Mouse (Mus musculus): ENCODE results near the gene Sox4. TPM values are rescaled to one million over a fixed set of nuclear protein-coding genes. Genes with fewer than 3 reads are reported as not detected.

The Sox4 gene
- polyA plus RNA-seq, 1 experiment from 2014 or later = 95.7 TPM

DNA sequence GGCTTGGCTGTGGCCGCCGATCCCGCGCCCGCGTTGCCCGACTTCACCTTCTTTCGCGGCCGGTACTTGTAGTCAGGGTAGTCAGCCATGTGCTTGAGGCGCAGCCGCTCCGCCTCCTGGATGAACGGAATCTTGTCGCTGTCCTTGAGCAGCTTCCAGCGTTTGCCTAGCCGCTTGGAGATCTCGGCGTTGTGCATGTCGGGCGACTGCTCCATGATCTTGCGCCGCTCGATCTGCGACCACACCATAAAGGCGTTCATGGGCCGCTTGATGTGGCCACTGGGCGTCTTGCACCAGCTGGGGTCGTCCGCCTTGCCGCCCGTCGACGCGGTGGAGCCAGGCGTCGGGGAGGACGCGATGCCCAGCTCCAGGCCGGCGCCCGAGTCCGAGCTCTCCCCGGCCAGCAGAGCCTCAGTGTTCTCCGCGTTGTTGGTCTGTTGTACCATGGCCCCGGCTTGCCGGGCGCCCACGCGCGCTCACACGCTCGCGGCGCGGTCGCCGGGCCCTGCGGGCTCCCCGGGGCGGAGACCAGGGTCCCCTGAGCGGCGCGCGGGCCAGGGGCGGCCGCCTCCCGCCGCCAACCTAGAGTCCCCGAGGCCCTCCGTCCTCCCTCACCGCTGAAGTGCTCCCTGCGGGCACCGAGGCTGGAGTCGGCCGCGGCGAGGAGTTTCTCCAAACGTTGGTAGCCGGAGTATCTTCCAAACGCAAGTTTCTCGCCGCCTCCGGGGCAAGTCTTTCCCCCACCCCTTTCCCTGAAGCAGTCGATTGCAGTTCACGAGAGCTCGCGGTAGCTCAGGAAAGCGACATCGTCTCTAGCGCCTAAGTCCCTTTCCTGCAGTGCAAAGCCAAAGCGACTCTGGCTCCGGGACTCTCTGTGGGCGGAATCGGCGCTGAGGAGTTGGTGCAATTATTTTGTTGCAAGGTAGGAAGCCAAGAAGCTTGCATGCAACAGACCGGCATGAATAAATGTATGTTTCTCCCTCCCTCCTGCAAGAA is 639 bp downstream of the Sox4 start:
- Histone ChIP-seq H3K4me3 (peak overlapping the region; percentile 99), H3K9me3 (no peaks in the 10 kb centered on the region), H3K36me3 (peaks cover 14% of the 10 kb centered on the region), H3K4me1 (replicated peaks) (peaks cover 26% of the 10 kb centered on the region), H3K27ac (peak overlapping the region; percentile 100), H3K27me3 (ENCODE audit: insufficient read depth, poor library complexity, severe bottlenecking) (no peaks in the 10 kb centered on the region)
- no peak for DNase-seq (ENCODE audit: low spot score)
- under 1% methylated on average over 98 of the region's 98 CpGs for WGBS

DNA sequence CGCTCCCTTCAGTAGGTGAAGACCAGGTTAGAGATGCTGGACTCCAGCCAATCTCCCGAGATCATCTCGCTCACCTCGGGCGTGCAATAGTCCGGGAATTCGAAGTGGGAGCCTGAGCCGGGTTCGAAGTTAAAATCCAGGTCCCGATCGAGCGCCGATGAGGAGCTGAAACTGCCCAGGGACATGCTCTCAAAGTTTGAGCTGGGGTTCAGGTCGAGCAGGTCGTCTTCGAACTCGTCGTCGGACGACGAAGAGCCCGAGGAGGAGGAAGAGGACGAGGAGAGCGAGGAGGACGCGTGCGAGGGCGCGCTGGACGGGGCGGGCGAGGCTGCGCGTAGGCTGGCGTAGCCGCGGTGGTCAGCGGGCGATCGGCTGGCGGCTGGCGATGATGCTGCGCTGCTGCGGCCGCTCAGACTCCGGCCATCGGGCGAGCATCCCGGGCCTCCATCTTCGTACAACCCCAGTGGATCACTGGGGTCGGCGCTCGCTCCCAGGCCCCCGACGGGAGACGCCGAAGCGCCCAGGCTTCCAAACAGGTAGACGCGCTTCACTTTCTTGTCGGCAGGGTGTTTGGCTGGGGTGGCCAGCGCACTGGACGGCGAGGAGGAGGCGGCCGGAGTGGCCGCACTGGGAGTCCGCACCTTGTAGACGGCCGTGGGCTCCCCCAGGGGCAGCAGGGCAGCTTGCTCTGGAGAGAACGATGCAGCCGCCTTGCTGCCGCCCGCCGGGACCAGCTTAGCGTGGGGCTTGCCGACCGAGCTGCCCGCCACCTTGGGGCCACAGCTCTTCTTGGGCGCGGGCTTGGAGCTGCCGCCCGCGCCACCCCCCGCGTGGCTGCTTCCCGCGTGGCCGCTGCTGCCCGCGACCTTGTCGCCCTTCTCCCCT is 1.6 kb downstream of the Sox4 start:
- whole genome bisulfite sequencing = under 1% methylated on average over 92 of the region's 92 CpGs
- peak overlapping the region; percentile 99 for H3K4me3 ChIP-seq
- peaks cover 14% of the 10 kb centered on the region for H3K36me3 ChIP-seq
- DNase-seq (ENCODE audit: low spot score) = peak; percentile 65
- H3K9me3 ChIP-seq = no peaks in the 10 kb centered on the region
- no peaks in the 10 kb centered on the region for H3K27me3 ChIP-seq (ENCODE audit: insufficient read depth, poor library complexity, severe bottlenecking)
- peaks cover 27% of the 10 kb centered on the region for H3K4me1 ChIP-seq (replicated peaks)
- H3K27ac ChIP-seq = peak overlapping the region; percentile 100

DNA sequence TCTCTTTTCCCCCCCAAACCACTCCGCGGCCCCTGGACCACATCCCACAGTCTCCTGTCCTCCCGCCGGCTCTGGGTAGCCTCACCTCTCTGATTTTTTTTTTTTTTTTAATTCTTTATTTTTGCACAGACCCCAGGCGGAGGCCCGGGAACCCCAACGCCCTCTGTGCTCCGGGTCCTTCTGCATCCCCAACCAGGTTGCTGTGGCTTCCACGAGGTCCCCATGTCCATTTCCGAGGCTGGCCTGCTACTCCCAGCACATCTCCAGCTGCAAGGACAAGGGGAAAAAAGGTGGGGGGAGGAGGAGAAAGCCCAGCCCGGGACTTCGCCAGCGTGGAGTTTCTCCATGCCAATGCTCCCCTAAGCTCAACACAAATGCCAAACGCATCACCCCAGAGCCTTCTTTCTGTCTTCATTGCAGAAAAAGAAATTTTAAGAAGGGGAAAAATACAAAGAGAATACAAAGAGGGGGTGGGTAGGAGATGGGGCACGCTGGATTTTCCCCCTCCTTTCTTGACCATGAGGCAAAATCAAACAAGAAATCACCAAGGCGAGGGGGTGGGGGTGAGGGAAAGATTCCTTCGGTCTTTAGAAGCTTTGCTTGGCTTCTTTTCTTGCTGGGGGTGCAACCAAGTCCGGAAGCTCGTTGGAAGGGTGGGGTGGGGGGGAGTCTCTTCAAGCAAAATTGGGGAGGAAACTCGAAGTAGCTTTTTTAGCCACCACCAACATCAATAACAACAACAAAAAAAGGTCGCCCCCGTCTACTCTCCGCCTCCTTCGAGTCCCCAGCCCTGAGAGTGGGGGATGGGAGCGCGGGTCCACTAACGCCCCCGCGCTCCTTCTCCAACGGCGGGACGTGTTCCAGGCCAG is 2.7 kb downstream of the Sox4 start:
- peak; percentile 80 for DNase-seq (ENCODE audit: low spot score)
- Histone ChIP-seq H3K36me3 (peaks cover 14% of the 10 kb centered on the region), H3K27me3 (ENCODE audit: insufficient read depth, poor library complexity, severe bottlenecking) (no peaks in the 10 kb centered on the region), H3K9me3 (no peaks in the 10 kb centered on the region), H3K4me1 (replicated peaks) (peaks cover 32% of the 10 kb centered on the region), H3K4me3 (peak overlapping the region; percentile 99), H3K27ac (peak overlapping the region; percentile 100)
- WGBS = under 1% methylated on average over 32 of the region's 32 CpGs

- Histone ChIP-seq H3K4me1 (replicated peaks) (peaks cover 32% of the 10 kb centered on the region), H3K27me3 (ENCODE audit: insufficient read depth, poor library complexity, severe bottlenecking) (no peaks in the 10 kb centered on the region), H3K36me3 (peaks cover 20% of the 10 kb centered on the region), H3K4me3 (peak overlapping the region; percentile 99), H3K9me3 (0 out of 2 replicates have a peak, but pooled peaks cover 2% of the 10 kb centered on the region), H3K27ac (peak overlapping the region; percentile 100)
- under 1% methylated on average over 9 of the region's 9 CpGs for WGBS
- DNase-seq (ENCODE audit: low spot score) = no peak
Observed at GRCm38 (mm10) chr13:28950266-28950622, 3.3 kb downstream of the Sox4 start.

DNA sequence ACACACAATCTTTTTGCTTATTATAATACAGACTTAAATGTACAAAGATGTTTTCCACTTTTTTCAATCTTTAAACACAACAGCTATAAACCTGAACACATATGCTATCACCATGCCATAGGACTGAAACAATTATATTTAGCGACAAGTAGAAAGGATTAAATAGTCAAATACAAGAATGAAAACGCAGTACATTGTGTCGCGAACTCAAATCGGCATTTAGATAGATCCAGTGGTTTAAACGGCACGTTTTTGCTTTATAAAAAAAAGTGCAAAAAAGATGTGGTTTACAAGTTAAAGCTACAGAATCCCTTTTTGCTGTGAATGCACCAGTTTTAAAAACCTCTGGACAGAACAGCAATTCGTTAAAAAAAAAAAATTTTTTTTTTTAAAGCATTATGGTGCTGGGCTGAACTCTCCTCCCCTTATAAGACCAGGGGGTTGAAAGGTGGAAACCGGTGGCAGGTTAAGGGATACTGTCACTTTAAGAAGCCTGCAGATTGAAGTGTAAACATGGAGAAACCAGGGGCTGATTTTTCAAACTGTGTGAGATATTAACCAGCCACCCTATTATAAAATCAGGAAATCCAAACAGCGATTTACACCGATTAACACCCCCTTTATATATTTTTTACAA is 4.1 kb downstream of the Sox4 start:
- Histone ChIP-seq H3K27ac (peak overlapping the region; percentile 100), H3K9me3 (0 out of 2 replicates have a peak, but pooled peaks cover 4% of the 10 kb centered on the region), H3K27me3 (ENCODE audit: insufficient read depth, poor library complexity, severe bottlenecking) (no peaks in the 10 kb centered on the region), H3K4me3 (peak overlapping the region; percentile 99), H3K4me1 (replicated peaks) (peaks cover 27% of the 10 kb centered on the region), H3K36me3 (peaks cover 22% of the 10 kb centered on the region)
- 17% methylated on average over 11 of the region's 11 CpGs for WGBS
- DNase-seq (ENCODE audit: low spot score) = no peak

DNA sequence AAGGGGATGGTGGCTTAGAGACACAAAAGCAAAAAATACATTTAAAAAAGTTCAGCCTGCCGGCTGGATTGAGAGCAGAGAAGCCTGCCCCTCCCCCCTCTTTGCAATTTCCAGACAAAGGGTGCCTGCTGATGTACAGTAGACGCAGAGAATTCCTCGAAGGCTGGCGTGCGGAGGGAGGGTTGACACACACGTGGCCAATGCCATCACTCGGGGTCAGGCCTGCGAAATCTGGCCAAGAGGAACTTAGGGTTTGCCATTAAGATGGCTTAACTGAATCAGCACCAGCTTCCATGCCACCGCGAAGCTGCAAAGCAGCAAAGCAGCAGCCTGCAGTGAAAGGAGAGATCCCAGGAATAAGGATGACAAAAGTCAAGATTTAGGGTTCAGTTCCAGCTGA is 5.0 kb downstream of the Sox4 start:
- 3% methylated on average over 10 of the region's 10 CpGs for WGBS

GRCm38 (mm10) chr13:28947740-28948441 is 5.6 kb downstream of the Sox4 start:
- Histone ChIP-seq H3K4me3 (peak overlapping the region; percentile 99), H3K27me3 (ENCODE audit: insufficient read depth, poor library complexity, severe bottlenecking) (no peaks in the 10 kb centered on the region), H3K4me1 (replicated peaks) (peaks cover 24% of the 10 kb centered on the region), H3K27ac (peak overlapping the region; percentile 100), H3K36me3 (peaks cover 22% of the 10 kb centered on the region), H3K9me3 (0 out of 2 replicates have a peak, but pooled peaks cover 4% of the 10 kb centered on the region)
- 30% methylated on average over 7 of the region's 7 CpGs for WGBS
- DNase-seq (ENCODE audit: low spot score) = peak; percentile 41

More for the DNA sequence above, 5.0 kb downstream of the Sox4 start:
- Histone ChIP-seq H3K27ac (peak overlapping the region; percentile 100), H3K9me3 (0 out of 2 replicates have a peak, but pooled peaks cover 4% of the 10 kb centered on the region), H3K4me1 (replicated peaks) (peaks cover 24% of the 10 kb centered on the region), H3K36me3 (peaks cover 22% of the 10 kb centered on the region), H3K4me3 (peak overlapping the region; percentile 99), H3K27me3 (ENCODE audit: insufficient read depth, poor library complexity, severe bottlenecking) (no peaks in the 10 kb centered on the region)
- DNase-seq (ENCODE audit: low spot score) = peak; percentile 68

- Histone ChIP-seq H3K27ac (peak overlapping the region; percentile 100; the same call in 1 of the 2 replicates), H3K4me3 (no peak overlapping the region), H3K9me3 (0 out of 2 replicates have a peak, but pooled peaks cover 4% of the 10 kb centered on the region), H3K36me3 (peaks cover 19% of the 10 kb centered on the region), H3K27me3 (ENCODE audit: insufficient read depth, poor library complexity, severe bottlenecking) (no peaks in the 10 kb centered on the region), H3K4me1 (replicated peaks) (peaks cover 37% of the 10 kb centered on the region)
- 52% methylated on average over 8 of the region's 8 CpGs for WGBS
- DNase-seq (ENCODE audit: low spot score) = peak; percentile 20
Observed at GRCm38 (mm10) chr13:28946565-28947135, 6.9 kb downstream of the Sox4 start.

DNA sequence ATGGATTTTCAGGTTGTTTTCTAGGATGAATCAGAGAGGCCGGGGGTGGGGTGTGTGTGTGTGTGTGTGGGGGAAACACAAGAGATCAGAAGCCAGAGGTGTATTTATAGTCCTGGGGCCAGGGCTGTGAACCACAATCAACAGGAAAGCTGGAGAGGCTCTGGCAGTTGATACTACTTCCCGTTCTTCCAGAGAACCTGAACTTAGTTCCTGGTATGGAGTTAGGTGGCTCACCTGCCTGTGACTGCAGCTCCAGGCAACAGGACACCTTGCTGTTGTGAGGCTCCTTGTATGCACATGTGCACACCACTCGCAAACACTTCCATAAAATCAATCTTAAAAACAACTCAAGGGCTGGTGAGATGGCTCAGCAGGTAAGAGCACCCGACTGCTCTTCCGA is 7.8 kb downstream of the Sox4 start:
- peaks cover 37% of the 10 kb centered on the region for H3K4me1 ChIP-seq (replicated peaks)
- 95% methylated on average over 5 of the region's 5 CpGs for WGBS
- H3K9me3 ChIP-seq = 0 out of 2 replicates have a peak, but pooled peaks cover 4% of the 10 kb centered on the region
- DNase-seq (ENCODE audit: low spot score) = no peak
- no peaks in the 10 kb centered on the region for H3K27me3 ChIP-seq (ENCODE audit: insufficient read depth, poor library complexity, severe bottlenecking)
- H3K36me3 ChIP-seq = peaks cover 17% of the 10 kb centered on the region
- no peak overlapping the region for H3K27ac ChIP-seq
- no peak overlapping the region for H3K4me3 ChIP-seq

- H3K4me3 ChIP-seq = no peak overlapping the region
- H3K36me3 ChIP-seq = peaks cover 8% of the 10 kb centered on the region
- peaks cover 28% of the 10 kb centered on the region for H3K4me1 ChIP-seq (replicated peaks)
- WGBS = 83% methylated on average over 4 of the region's 4 CpGs
- 0 out of 2 replicates have a peak, but pooled peaks cover 4% of the 10 kb centered on the region for H3K9me3 ChIP-seq
- no peaks in the 10 kb centered on the region for H3K27me3 ChIP-seq (ENCODE audit: insufficient read depth, poor library complexity, severe bottlenecking)
- no peak for DNase-seq (ENCODE audit: low spot score)
- no peak overlapping the region for H3K27ac ChIP-seq
Observed at GRCm38 (mm10) chr13:28942926-28943325, 10.6 kb downstream of the Sox4 start.

All from hindbrain, embryonic 10.5 days (tissue).